Mouse (Mus musculus) MEL (cell line): Measurements from ENCODE around the gene Mov10l1. TPM values are rescaled to one million over a fixed set of nuclear protein-coding genes. Genes with fewer than 3 reads are reported as not detected.

Source experiments
- DNase-seq: peaks from one replicate; pipeline ENCODE4 v3.0.0; 2011; ENCODE audit warnings: low read depth, low spot score
- H3K27ac ChIP-seq: 2 replicates; pipeline ENCODE4 v1.5.1; 2012; ENCODE audit warnings: low read depth, mild to moderate bottlenecking, control low read depth, low read length, moderate library complexity; ENCODE audit not compliant: control insufficient read depth
- H3K27me3 ChIP-seq, 2 experiments: fragments of 150-350 bp in 1 of 2; sonication (generic) in 1 of 2; 2 replicates each; pipeline ENCODE4 v1.6.1; 2012; ENCODE audit warnings: low read length in 2 of 2, mild to moderate bottlenecking in 2 of 2, improper control_type of control experiment in 1 of 2, moderate library complexity in 1 of 2; ENCODE audit not compliant: insufficient read depth in 2 of 2, control insufficient read depth in 1 of 2
- H3K36me3 ChIP-seq, 2 experiments: 2 replicates each; pipeline ENCODE4 v1.6.1; 2012 to 2014; ENCODE audit warnings: low read length in 2 of 2, improper control_type of control experiment in 1 of 2, inconsistent platforms in 1 of 2, mild to moderate bottlenecking in 1 of 2; ENCODE audit not compliant: insufficient read depth in 2 of 2, control insufficient read depth in 1 of 2
- H3K4me1 ChIP-seq, 2 experiments: fragments of 150-350 bp in 1 of 2; sonication (generic) in 1 of 2; 2 replicates each; pipeline ENCODE4 v1.6.1; 2012; ENCODE audit warnings: low read length in 2 of 2, improper control_type of control experiment in 1 of 2, mild to moderate bottlenecking in 1 of 2; ENCODE audit not compliant: insufficient read depth in 2 of 2, control insufficient read depth in 1 of 2
- H3K4me3 ChIP-seq, 2 experiments: fragments of 150-350 bp in 1 of 2; sonication (generic) in 1 of 2; 2 replicates each; pipeline ENCODE4 v1.5.1; 2012; ENCODE audit warnings: low read depth in 2 of 2, low read length in 2 of 2, mild to moderate bottlenecking in 2 of 2, moderate library complexity in 2 of 2, control low read depth in 1 of 2, improper control_type of control experiment in 1 of 2; ENCODE audit not compliant: control insufficient read depth in 1 of 2, insufficient read depth in 1 of 2
- H3K79me2 ChIP-seq: 2 replicates; pipeline ENCODE4 v1.6.1; 2012; ENCODE audit warnings: mild to moderate bottlenecking, low read length, moderate library complexity; ENCODE audit not compliant: control insufficient read depth, poor library complexity, insufficient read depth
- H3K9ac ChIP-seq: 2 replicates; pipeline ENCODE4 v1.6.1; 2012; ENCODE audit warnings: low read depth, mild to moderate bottlenecking, control low read depth, low read length, moderate library complexity; ENCODE audit not compliant: control insufficient read depth, poor library complexity, severe bottlenecking
- H3K9me3 ChIP-seq: fragments of 150-350 bp; sonication (generic); replicated peaks from 2 replicates; pipeline ENCODE4 v1.6.1; 2012; ENCODE audit warnings: mild to moderate bottlenecking, low read length, improper control_type of control experiment, moderate library complexity; ENCODE audit not compliant: insufficient read depth
- BHLHE40 ChIP-seq: IDR thresholded peaks from 2 replicates; pipeline ENCODE4 v1.6.1; 2012; ENCODE audit warnings: low read depth, mild to moderate bottlenecking, inconsistent platforms, low read length, improper control_type of control experiment, borderline replicate concordance
- CHD1 ChIP-seq: IDR thresholded peaks from 2 replicates; pipeline ENCODE4 v1.6.1; 2012; ENCODE audit warnings: low read depth, mild to moderate bottlenecking, inconsistent platforms, low read length, improper control_type of control experiment
- CHD2 ChIP-seq: IDR thresholded peaks from 2 replicates; pipeline ENCODE4 v1.6.1; 2011; ENCODE audit warnings: low read length, improper control_type of control experiment
- CTCF ChIP-seq, 3 experiments: IDR thresholded peaks in 2 of 3; conservative IDR thresholded peaks in 1 of 3; 2 replicates each; pipeline ENCODE4 v1.5.1; 2011 to 2012; ENCODE audit warnings: low read length in 3 of 3, low read depth in 2 of 3, mild to moderate bottlenecking in 2 of 3, improper control_type of control experiment in 1 of 3, inconsistent platforms in 1 of 3, mixed read lengths in 1 of 3, moderate library complexity in 1 of 3; ENCODE audit not compliant: control insufficient read depth in 1 of 3, insufficient read depth in 1 of 3, poor library complexity in 1 of 3, severe bottlenecking in 1 of 3
- E2F4 ChIP-seq: IDR thresholded peaks from 2 replicates; pipeline ENCODE4 v1.6.1; 2011; ENCODE audit warnings: low read depth, low read length, improper control_type of control experiment, borderline replicate concordance
- ELF1 ChIP-seq: IDR thresholded peaks from 2 replicates; pipeline ENCODE4 v1.6.1; 2014; ENCODE audit warnings: low read depth, mild to moderate bottlenecking, inconsistent platforms, low read length, improper control_type of control experiment, moderate library complexity
- EP300 ChIP-seq, 2 experiments: IDR thresholded peaks; 2 replicates each; pipeline ENCODE4 v1.6.1; 2011; ENCODE audit warnings: improper control_type of control experiment in 2 of 2, low read length in 2 of 2, low read depth in 1 of 2, mild to moderate bottlenecking in 1 of 2
- ETS1 ChIP-seq: IDR thresholded peaks from 2 replicates; pipeline ENCODE4 v1.6.1; 2012; ENCODE audit warnings: low read depth, mild to moderate bottlenecking, inconsistent platforms, low read length, improper control_type of control experiment, moderate library complexity
- GABPA ChIP-seq: IDR thresholded peaks from 2 replicates; pipeline ENCODE4 v1.6.1; 2012; ENCODE audit warnings: low read depth, mild to moderate bottlenecking, inconsistent platforms, low read length, improper control_type of control experiment, moderate library complexity
- GATA1 ChIP-seq: IDR thresholded peaks from 2 replicates; pipeline ENCODE4 v1.6.1; 2011; ENCODE audit warnings: low read depth, low read length, improper control_type of control experiment
- HCFC1 ChIP-seq: IDR thresholded peaks from 2 replicates; pipeline ENCODE4 v1.6.1; 2012; ENCODE audit warnings: low read depth, mild to moderate bottlenecking, inconsistent platforms, low read length, improper control_type of control experiment, moderate library complexity
- JUND ChIP-seq: IDR thresholded peaks from 2 replicates; pipeline ENCODE4 v1.6.1; 2011; ENCODE audit warnings: low read depth, mild to moderate bottlenecking, improper control_type of control experiment, low read length
- KAT2A ChIP-seq: conservative IDR thresholded peaks from 2 replicates; pipeline ENCODE4 v1.6.1; 2012; ENCODE audit warnings: low read depth, low read length, improper control_type of control experiment, inconsistent platforms
- MAX ChIP-seq: IDR thresholded peaks from 2 replicates; pipeline ENCODE4 v1.6.1; 2011; ENCODE audit warnings: low read length, improper control_type of control experiment
- MAZ ChIP-seq: IDR thresholded peaks from 2 replicates; pipeline ENCODE4 v1.6.1; 2012; ENCODE audit warnings: low read depth, mild to moderate bottlenecking, inconsistent platforms, low read length, improper control_type of control experiment
- MEF2A ChIP-seq: IDR thresholded peaks from 2 replicates; pipeline ENCODE4 v1.6.1; 2014; ENCODE audit warnings: low read depth, mild to moderate bottlenecking, inconsistent platforms, low read length, improper control_type of control experiment; ENCODE audit not compliant: poor library complexity, insufficient replicate concordance, severe bottlenecking; ENCODE audit errors: extremely low read depth
- MXI1 ChIP-seq: IDR thresholded peaks from 2 replicates; pipeline ENCODE4 v1.6.1; 2011; ENCODE audit warnings: mild to moderate bottlenecking, low read depth, low read length, improper control_type of control experiment
- MYB ChIP-seq: IDR thresholded peaks from 2 replicates; pipeline ENCODE4 v1.6.1; 2011; ENCODE audit warnings: mild to moderate bottlenecking, low read depth, low read length, improper control_type of control experiment
- MYC ChIP-seq: IDR thresholded peaks from 2 replicates; pipeline ENCODE4 v1.6.1; 2011; ENCODE audit warnings: low read depth, mild to moderate bottlenecking, low read length, improper control_type of control experiment, moderate library complexity
- NRF1 ChIP-seq: IDR thresholded peaks from 2 replicates; pipeline ENCODE4 v1.6.1; 2014; ENCODE audit warnings: low read depth, mild to moderate bottlenecking, inconsistent platforms, low read length, improper control_type of control experiment, moderate library complexity; ENCODE audit not compliant: poor library complexity, insufficient read depth, severe bottlenecking
- POLR2A ChIP-seq, 2 experiments: IDR thresholded peaks; 2 replicates each; pipeline ENCODE4 v1.6.1; 2011 to 2012; ENCODE audit warnings: low read length in 2 of 2, mild to moderate bottlenecking in 2 of 2, control low read depth in 1 of 2, improper control_type of control experiment in 1 of 2, low read depth in 1 of 2, moderate library complexity in 1 of 2; ENCODE audit not compliant: control insufficient read depth in 1 of 2, insufficient read depth in 1 of 2, poor library complexity in 1 of 2
- POLR2AphosphoS2 ChIP-seq: IDR thresholded peaks from 2 replicates; pipeline ENCODE4 v1.6.1; 2011; ENCODE audit warnings: low read length, improper control_type of control experiment
- POLR2AphosphoS5 ChIP-seq: IDR thresholded peaks from 2 replicates; pipeline ENCODE4 v1.6.1; 2012; ENCODE audit warnings: low read depth, borderline replicate concordance, mild to moderate bottlenecking, inconsistent platforms, low read length, moderate library complexity, mixed read lengths
- RAD21 ChIP-seq: IDR thresholded peaks from 2 replicates; pipeline ENCODE4 v1.6.1; 2011; ENCODE audit warnings: mild to moderate bottlenecking, low read depth, low read length, improper control_type of control experiment
- RCOR1 ChIP-seq: IDR thresholded peaks from 2 replicates; pipeline ENCODE4 v1.6.1; 2012; ENCODE audit warnings: low read depth, mild to moderate bottlenecking, inconsistent platforms, low read length, improper control_type of control experiment
- SIN3A ChIP-seq: IDR thresholded peaks from 2 replicates; pipeline ENCODE4 v1.6.1; 2012; ENCODE audit warnings: low read length, improper control_type of control experiment, inconsistent platforms
- SMC3 ChIP-seq: IDR thresholded peaks from 2 replicates; pipeline ENCODE4 v1.6.1; 2011; ENCODE audit warnings: low read depth, low read length, improper control_type of control experiment
- TAL1 ChIP-seq: IDR thresholded peaks from 2 replicates; pipeline ENCODE4 v1.6.1; 2012; ENCODE audit warnings: mild to moderate bottlenecking, inconsistent platforms, low read length, moderate library complexity, mixed read lengths
- TBP ChIP-seq: IDR thresholded peaks from 2 replicates; pipeline ENCODE4 v1.8.0; 2011; ENCODE audit warnings: low read depth, low read length, improper control_type of control experiment
- TCF12 ChIP-seq: IDR thresholded peaks from 2 replicates; pipeline ENCODE4 v1.6.1; 2014; ENCODE audit warnings: low read depth, mild to moderate bottlenecking, inconsistent platforms, low read length, improper control_type of control experiment, moderate library complexity
- UBTF ChIP-seq: IDR thresholded peaks from 2 replicates; pipeline ENCODE4 v1.6.1; 2012; ENCODE audit warnings: low read depth, mild to moderate bottlenecking, inconsistent platforms, low read length, improper control_type of control experiment, moderate library complexity, borderline replicate concordance; ENCODE audit not compliant: insufficient read depth
- USF1 ChIP-seq: IDR thresholded peaks from 2 replicates; pipeline ENCODE4 v1.6.1; 2014; ENCODE audit warnings: low read depth, mild to moderate bottlenecking, inconsistent platforms, low read length, improper control_type of control experiment, moderate library complexity
- USF2 ChIP-seq, 2 experiments: IDR thresholded peaks; 2 replicates each; pipeline ENCODE4 v1.6.1; 2011 to 2012; ENCODE audit warnings: improper control_type of control experiment in 2 of 2, low read length in 2 of 2, borderline replicate concordance in 1 of 2, inconsistent platforms in 1 of 2, low read depth in 1 of 2, mild to moderate bottlenecking in 1 of 2; ENCODE audit not compliant: insufficient read depth in 1 of 2
- ZC3H11A ChIP-seq: IDR thresholded peaks from 2 replicates; pipeline ENCODE4 v1.6.1; 2012; ENCODE audit warnings: low read depth, mild to moderate bottlenecking, inconsistent platforms, low read length, improper control_type of control experiment
- ZKSCAN1 ChIP-seq: IDR thresholded peaks from 2 replicates; pipeline ENCODE4 v1.6.1; 2012; ENCODE audit warnings: low read depth, mild to moderate bottlenecking, inconsistent platforms, low read length, improper control_type of control experiment, moderate library complexity
- ZNF384 ChIP-seq: IDR thresholded peaks from 2 replicates; pipeline ENCODE4 v1.6.1; 2012; ENCODE audit warnings: low read depth, mild to moderate bottlenecking, inconsistent platforms, low read length, improper control_type of control experiment
- polyA plus RNA-seq, 2 experiments: library from polyadenylated mRNA; stranded (reverse) in 1 of 2; unstranded in 1 of 2; fragments of >175 nt in 1 of 2; fragments of >200 nt in 1 of 2; gene quantifications; 2 replicates each; pipeline versions ENCODE4 v1.2.1 to v1.2.4; 2012; ENCODE audit warnings: low replicate concordance in 2 of 2, low read depth in 1 of 2; ENCODE audit not compliant: insufficient read length in 2 of 2, insufficient read depth in 1 of 2, missing spikeins in 1 of 2
- total RNA-seq: library from RNA; depleted of rRNA; stranded (reverse); fragments of 300-350 nt; gene quantifications from 2 replicates; pipeline ENCODE4 v1.2.3, GENCODE M21; 2012

Gene Mov10l1
- total and polyA plus RNA-seq, 3 experiments: not detected

- peak within 1 kb of the TSS; percentile 84 to 86 for H3K4me3 ChIP-seq
- peak within 1 kb of the TSS; percentile 45; the same call in 1 of the 2 replicates for H3K27ac ChIP-seq
- no peaks in the 10 kb centered on the region; a peak in 1 of 4 replicates for H3K36me3 ChIP-seq
- H3K9me3 ChIP-seq: no peaks in the 10 kb centered on the region
- peak; percentile 91 for DNase-seq
- H3K9ac ChIP-seq: peak within 1 kb of the TSS; percentile 95
- H3K27me3 ChIP-seq: no peaks in the 10 kb centered on the region
- H3K79me2 ChIP-seq: peaks cover 3% of the 10 kb centered on the region; the same call in 1 of the 2 replicates
- H3K4me1 ChIP-seq: peaks cover 2% of the 10 kb centered on the region in 2 experiments; a peak in 2 of 4 replicates
- TF ChIP-seq UBTF (no peak), POLR2AphosphoS2 (no peak; the same call in 1 of the 2 replicates), TAL1 (no peak), NRF1 (no peak), MAZ (peak; percentile 83; the same call in 1 of the 2 replicates), TCF12 (peak; percentile 47), BHLHE40 (no peak), POLR2AphosphoS5 (no peak), TBP (0 out of 2 replicates have a peak, but pooled peaks have one; percentile 35), KAT2A (no peak; the same call in 1 of the 2 replicates), SMC3 (no peak), ZC3H11A (no peak), ZKSCAN1 (no peak), HCFC1 (peak; percentile 85), MXI1 (0 out of 2 replicates have a peak, but pooled peaks have one; percentile 46), ELF1 (peak; percentile 74), EP300 (IDR thresholded peaks at IDR 0.05; ENCODE audit: low read depth in 1 of 2, low read length in 2 of 2) (no peak), GATA1 (no peak), MYB (no peak), CTCF (IDR thresholded peaks at IDR 0.05 in 2 of 3, conservative IDR thresholded peaks at IDR 0.05 in 1 of 3; ENCODE audit: control insufficient read depth in 1 of 3, insufficient read depth in 1 of 3, low read depth in 2 of 3, low read length in 3 of 3, poor library complexity in 1 of 3, severe bottlenecking in 1 of 3) (no peak), JUND (no peak), RAD21 (no peak), MYC (no peak; the same call in 1 of the 2 replicates), SIN3A (peak; percentile 78; the same call in 1 of the 2 replicates), MEF2A (no peak), ETS1 (peak; percentile 74), GABPA (no peak), POLR2A (IDR thresholded peaks at IDR 0.05; ENCODE audit: control insufficient read depth in 1 of 2, insufficient read depth in 1 of 2, low read depth in 1 of 2, low read length in 2 of 2, poor library complexity in 1 of 2) (peak; percentile 86 to 93), MAX (peak; percentile 49; the same call in 1 of the 2 replicates), USF2 (IDR thresholded peaks at IDR 0.05; ENCODE audit: borderline replicate concordance in 1 of 2, insufficient read depth in 1 of 2, low read depth in 1 of 2, low read length in 2 of 2) (no peak), ZNF384 (no peak), CHD2 (no peak), RCOR1 (no peak), E2F4 (no peak), CHD1 (no peak), USF1 (no peak)
Measured at GRCm38 (mm10) chr15:89088607-89089247, 106.0 kb downstream of the Mov10l1 start, which contains the start of gene Selenoo. Selenoo (plus strand) TSS chr15:89089084.
